Mouse (Mus musculus) ovary, postnatal 36 days (tissue): ENCODE data around the gene Cux2.
"Not testable (repeated sequence)": the region's sequence is repeated elsewhere in the genome, so short reads cannot be mapped to it uniquely, and the experiment has no call there.

Experiments
- DNase-seq: peaks from one replicate; pipeline ENCODE4 v3.0.0; 2022; ENCODE audit warnings: low spot score, mixed read lengths

Gene Cux2

DNA sequence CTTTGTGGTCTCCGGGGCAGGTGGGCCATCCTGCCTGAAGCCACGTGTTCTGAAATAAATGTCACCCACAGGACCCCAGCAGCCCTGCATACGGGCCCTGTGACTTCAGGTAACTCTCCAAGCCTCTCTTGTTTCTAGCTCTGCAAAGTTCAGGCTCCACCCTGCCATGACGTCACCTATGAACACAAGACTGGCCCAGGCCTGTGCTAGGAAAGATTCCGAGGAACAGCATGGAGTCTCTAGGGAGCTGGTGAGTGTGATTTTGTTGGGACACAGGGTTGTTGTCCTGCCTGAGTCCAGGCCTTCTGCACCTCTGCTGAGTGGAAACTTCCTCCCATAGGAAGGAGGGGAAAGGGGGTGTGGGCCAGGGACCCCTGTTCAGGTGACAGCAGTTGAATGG is 181.9 kb downstream of the Cux2 start:
- DNase-seq = no peak

DNA sequence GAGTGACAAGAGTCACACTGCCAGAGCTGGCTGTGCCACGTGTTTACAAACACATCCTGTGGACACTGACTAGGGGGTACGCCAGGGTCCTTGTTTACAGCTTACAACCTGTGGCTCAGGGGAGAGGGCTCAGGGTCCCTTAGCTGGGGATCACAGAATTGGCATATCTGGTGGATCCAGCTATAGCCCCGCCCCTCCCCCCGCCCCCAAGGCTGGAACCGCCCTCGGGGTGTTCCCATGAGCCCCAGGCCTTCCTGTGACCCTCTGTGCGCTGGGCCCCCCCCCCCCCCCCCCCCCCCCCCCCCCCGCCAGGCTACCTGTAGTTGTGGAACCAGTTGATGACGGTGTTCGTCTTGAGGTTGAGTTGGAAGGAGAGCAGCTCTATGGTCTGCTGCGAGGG is 185.6 kb downstream of the Cux2 start:
- no peak for DNase-seq

DNA sequence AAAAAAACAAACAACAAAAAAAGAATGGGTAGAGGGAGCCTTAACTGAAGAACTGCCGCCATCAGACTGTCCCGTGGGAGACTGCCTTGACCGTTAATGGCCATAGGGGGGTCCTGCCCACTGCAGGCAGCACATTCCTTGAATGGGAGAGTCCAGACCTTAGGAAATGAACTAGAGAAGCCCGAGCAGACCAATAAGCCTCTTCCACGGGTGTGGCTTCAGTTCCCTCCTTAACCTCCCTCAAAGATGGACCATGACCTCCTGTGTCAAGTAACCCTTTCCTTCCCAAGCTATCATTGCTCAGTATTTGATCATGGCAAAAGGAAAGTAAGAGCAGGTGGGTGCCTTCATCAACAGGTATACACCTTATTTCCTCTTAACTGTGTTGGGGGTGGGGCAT is 187.9 kb downstream of the Cux2 start:
- DNase-seq = no peak

DNA sequence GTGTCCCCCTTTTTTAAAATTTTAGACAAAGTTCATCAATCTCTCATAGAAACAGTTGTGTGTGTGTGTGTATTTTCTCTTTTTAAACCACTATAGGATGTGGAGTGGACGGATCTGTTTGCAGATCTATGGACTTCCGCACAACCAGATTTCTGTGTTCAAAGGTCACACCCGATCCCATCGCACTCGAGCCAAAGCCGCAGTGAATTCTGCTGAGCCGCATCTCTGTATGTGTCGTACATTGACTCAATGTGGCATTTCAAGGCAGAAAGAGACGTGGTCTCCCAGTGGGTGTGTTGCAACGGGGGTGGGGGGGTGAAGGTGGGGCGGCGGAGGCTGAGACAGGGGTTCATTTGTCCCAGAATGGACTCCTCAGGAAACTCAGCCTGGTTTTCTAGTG is 191.5 kb downstream of the Cux2 start:
- no peak for DNase-seq

DNA sequence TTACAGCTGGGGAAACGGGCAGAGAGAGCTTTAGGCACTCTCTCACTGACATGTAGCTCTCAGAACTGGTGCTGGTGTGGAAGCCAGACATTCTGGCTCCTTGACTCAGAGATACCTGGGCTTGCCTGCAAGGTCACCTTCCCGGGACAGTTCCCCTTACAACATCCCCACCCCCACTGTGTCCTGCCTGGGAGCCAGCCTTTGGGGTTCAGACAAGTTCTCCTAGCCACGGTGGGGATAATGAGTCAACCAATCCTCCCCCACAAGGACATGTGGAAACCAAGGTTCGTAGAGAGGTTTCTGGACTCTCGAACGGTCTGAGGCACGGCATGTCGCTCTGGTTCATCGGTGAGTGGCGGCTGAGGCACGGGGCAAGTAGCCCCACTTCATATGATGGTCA is 193.2 kb downstream of the Cux2 start:
- DNase-seq = no peak

DNA sequence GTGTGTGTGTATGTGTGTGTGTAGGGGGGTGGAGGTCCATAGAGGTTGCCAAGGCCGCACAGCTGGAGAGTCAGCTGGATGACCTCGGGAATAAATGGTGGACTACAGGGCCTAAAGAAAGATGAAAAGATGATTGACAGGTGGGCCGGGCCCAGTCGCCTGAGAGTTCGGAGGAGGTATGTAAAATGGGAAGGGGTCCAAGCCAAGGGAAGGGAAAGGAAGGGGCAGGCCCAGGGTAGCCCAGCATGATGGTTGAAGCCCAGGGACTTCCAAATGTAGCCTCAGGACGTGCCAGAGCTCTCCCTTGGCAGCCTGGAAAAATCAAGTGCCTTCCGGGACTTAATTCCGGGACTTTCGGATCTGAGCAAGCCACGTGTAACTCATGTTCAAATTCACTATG is 195.1 kb downstream of the Cux2 start:
- DNase-seq = no peak

DNA sequence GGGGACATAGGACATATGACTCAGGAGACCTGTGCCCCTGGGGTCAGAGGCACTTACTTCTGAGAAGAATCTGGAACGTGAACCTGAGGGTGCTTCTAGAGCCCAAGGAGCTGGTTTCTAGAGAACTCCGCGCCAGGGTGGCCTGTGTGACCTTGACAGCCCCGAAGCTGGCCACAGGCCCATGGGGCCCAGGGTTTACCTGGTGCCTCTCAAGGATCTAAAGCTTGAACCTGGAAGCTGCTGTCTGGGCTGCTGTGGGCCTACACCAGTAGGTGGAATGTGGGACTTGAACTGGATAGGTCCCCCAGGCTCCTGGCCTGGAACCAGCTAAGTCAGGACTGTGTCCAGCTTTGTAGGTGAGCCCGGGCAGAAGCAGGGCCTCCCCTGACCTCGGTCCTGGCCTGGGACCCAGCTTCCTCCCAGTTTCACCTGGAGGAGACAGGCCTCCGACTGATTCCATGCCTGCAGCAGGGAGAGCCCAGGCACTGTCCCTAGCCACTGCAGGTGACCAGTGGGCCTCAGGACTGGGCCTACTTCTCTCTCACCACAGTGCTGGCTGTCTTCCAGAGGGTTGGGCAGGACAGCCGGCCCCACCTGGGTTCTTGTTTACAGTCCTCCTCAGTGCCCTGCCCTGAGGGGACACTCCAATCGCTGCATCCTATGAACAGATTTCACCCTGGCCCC is 196.4 kb downstream of the Cux2 start:
- no peak for DNase-seq

DNA sequence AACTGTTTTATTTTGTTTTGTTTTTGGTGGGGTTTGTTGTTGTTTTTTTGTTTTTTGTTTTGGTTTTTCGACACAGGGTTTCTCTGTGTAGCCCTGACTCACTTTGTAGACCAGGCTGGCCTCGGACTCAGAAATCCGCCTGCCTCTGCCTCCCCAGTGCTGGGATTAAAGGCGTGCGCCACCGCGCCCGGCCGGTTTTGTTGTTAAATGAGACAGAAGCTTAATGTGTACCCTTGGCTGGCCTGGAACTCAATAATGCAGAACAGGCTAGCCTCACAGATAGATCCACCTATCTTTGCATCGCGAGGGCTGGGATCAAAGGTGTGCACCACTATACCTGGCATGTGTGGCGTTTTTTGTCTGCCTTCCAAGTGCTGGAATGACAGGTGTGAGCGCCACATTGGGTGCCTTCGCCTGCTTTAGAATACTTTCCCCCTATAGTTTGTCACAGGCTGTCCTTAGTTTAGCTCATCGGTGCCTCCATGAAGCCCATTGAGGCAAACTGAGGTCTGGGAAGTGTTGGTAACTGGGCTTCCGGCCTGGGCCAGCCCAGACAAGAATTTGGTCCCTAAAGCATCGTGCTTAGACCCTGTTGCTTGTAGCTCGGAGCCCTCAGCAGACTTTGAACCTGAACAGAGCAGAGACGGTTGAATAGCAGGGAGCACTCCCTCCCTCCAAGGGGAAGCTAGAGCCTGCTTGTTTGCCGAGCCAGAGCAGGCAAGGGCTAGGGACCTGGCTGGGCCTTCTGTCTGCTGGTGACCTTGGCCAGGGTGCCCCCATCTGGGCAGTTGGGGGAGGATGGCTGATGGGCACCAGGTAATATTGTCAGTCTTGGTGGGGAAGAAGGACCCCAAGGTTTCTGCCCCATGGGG is 200.2 kb downstream of the Cux2 start:
- DNase-seq = no peak

DNA sequence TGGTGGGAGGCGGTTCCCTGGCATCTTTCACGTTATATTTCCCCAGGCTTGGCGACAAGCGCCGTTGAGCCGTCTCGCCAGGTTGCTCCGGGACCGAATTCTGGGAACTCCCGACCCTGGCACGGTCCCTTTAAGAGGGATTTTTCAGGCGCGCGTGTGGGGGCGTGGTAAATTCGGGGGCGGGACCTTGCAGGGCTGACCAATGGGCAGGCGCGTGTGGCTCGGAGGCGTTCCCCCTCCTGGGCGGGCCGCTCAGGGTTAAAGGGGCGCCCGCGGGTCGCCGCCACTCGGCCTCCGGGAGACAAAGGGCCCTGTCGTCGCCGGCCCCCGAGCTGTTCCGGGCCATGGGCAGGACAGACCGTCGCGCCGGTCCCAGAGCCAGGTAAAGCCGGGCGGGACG is 201.2 kb downstream of the Cux2 start, which contains the start of gene Pheta1:
Pheta1 (plus strand) TSS at position 242 of the 400 bp plus-strand sequence.
- DNase-seq = peak; percentile 93

DNA sequence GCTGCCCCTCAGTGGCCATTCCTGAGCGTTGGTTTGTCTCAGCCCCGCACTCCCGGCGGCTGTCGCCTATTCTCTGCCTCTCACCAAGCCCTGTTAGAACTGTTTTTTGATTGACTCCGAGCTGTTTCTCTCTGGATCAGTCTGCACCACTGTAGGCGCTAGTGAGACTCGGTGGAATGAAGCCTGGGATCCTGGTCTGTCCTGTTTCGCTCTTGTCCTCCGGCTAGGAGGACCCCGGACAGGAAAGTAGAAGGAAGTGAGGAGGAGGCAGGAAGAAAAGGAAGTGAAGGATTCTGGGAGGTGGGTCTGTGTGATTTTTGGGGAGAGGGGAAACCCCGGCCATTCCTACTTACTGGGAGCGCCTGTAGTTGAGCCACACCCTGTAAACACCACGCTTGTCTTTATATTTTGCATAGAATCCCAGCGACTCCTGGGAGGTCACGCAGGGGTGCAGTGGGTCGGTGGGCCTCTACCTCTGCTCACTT is 201.8 kb downstream of the Cux2 start:
- peak; percentile 47 for DNase-seq

DNA sequence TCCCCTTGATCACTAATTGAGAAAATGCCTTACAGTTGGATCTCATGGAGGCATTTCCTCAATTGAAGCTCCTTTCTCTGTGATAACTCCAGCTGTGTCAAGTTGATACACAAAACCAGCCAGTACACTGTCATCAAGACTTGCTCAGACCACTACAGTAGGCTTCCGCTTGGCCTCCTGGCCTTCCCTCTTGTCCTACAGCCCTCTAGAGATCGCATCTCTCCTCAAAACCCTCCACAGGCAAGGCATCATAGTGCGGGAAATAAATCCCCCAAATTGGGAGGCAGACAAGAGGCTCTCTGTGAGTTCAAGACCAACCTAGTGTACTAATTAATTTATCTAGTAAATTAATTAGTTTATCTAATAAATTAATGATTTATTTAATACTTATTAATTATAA is 202.6 kb downstream of the Cux2 start:
- not testable (repeated sequence) for DNase-seq

DNA sequence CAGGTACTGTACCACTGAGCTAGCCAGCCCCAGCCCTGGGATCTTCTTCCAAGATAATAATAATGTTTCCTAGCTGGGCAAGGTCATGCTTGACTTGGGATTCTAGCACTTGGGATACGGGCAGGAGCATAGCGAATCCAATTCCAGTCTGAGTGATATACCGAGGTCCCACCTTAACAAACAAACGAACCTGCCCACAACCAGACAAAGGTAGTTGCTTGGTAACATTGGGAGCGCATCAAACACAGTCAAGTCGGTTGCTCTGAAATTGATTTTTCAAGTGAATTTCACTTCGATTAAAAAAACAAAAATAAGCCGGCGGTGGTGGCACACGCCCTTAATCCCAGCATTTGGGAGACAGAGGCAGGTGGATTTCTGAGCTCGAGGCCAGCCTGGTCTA is 203.6 kb downstream of the Cux2 start:
- no peak for DNase-seq

DNA sequence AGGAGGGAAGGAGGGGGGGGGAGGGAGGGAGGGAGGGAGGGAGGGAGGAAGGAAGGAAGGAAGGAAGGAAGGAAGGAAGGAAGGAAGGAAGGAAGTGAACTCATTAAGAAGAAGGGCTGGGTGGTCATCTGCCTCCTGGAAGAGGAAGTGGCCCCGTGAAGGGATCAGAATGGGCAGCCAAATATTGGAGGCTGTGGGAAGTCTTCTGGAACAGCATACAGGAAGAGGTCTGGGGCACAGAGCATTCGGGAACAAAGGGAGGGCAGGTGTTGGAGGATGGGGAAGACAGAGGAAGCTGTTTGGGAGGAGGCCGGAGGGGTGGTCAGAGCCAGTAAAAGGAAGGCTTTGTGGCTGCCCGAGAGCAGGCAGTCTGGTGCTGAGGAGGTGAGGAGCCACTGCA is 204.5 kb downstream of the Cux2 start:
- DNase-seq = no peak

DNA sequence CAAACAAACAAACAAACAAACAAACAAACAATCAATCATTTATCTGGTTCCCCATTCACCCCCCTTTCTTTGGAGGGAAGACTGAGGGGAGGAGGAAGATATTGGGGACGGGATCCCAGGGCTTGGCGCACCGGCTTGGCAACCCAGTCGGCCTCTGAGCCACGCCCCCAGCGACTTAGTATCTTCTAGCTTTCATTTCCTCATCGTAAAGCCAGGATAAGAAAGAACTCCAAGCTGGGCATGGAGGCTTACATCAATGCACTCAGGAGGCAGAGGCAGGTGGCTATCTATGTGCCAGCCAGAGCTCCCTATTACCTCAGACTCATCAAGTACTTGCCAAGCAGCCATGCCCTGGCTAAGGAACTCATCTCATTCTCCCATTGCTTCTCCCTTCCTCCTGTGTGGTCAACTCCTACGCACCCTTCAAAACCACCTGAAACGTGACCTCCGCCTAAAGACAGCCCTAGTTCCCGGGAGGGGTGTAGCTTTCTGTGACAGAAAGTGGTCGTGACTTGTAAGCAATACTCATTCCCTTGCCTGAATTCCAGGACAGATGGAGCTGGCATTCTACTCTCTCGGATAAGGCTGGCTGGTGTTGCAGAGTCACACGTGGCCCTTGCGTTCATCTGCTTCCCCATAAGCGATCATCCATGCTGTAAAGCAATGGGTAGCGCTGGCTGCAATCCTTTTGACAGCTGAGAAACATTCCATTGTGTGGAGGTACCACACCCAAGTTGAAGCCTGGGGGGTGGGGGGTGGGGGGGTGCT is 206.6 kb downstream of the Cux2 start:
- no peak for DNase-seq

DNA sequence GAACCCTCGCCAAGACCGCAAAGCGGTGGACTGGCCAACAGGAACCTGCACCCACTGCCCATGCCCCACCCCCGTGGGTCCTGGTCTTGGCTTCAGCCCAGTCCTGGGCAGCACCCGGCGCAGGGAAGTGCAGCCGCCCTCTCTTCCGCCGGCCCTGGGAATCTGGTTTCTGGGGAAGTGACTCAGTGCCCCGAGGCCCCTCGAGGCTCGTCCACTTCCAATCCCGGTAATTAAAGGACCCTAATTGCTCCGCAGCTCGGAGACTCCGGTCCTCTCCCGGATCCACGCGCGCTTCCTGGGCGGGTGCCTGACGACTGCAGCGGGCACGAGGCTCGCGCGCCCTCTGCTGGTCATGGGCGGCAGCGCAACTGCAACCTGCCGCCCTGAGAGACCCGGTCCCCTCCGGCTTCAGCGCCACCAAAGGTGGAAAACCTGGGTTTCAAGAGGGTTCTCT is 207.2 kb downstream of the Cux2 start:
- DNase-seq = peak; percentile 86

DNA sequence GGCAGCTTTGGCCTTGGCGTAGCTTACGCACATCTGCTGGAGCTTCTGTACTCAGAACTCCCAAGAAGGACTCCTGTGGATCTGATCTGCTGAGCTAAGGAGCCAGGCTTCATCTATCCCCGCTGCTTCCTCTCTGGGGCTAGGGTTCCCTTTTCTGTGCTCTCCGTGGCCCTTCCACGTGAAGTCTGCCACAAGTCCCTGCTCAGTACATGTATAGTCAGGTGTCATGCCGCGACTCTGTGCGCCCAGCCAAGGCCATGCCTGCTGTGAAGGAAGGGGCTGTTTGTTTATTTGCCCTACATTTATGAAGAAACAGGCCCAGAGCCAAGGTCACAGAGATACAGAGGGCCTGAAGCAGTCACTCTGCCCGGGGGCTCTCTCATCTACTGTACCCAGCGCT is 207.9 kb downstream of the Cux2 start:
- DNase-seq = no peak

DNA sequence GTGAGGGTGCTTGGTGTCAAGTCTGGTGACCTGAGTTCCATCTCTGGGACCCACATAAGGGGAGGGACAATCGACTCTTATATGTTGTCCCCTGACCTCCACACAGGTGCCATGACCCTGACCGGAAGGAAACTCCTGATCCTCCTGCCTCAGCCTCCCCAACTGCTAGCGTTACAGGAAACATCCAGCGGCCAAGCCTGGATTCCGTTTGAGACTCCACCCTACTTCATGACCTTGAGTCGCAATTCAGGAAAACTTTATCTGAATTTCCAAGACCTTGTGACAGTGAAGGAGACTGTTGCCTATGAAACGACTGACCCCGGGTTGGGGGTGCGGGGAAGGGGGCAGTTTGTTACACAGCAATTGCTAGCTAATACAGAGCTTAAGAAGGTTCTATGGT is 208.4 kb downstream of the Cux2 start:
- DNase-seq = no peak

DNA sequence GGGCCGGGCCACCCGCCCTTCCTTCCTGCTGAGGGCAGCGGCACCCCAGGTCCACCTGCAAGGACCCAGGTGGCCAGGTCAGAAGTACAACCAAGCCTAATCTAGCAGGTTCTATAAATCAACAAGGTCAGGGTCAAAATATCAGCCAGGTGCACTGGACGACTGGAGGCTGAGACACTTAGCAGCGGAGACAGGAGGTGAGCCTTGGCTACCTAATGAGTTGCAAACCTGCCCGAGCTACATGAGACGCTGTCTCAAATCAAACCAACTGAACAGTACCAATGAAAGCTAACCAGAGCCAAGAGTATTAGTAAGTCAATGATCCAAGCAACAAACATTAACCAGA is 210.8 kb downstream of the Cux2 start:
- DNase-seq = no peak

DNA sequence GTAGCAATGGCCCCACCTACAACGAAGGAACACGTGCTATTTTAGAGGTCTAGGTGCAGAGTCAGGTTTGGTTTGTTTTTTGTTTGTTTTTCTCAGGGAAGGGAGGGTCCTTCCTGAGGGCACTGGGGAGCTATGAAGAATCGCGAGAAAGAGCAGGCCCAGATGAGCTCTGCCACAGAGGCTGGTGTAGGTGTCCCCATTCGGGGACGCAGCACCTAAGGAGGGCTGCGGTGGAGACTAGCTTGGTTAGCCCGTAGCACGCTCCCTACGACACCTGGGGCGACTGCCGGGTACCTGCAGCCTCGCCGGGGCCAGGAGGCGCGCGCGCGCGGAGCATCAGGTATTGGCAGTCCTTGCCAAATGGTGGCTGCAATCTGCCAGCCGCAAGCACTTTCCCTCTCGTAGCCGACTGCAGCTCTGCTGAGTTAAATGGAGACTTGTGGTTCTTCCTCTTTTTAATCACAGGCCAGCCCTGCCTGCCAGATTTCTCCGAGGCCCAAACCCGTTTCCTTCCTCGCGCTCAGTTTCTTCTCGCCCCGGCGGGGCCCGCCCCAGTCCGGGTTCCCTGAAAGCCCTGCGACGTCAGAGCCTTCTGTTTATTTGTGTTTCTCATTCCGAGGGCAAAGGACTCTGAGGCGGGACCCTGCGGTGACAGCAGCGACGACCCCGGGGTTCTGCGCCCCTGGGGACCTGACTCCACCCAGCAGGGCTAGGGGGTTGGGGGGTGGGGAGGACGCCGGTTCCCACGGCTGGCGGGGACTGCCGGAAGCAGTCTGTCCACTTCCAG is 211.4 kb downstream of the Cux2 start:
- no peak for DNase-seq

DNA sequence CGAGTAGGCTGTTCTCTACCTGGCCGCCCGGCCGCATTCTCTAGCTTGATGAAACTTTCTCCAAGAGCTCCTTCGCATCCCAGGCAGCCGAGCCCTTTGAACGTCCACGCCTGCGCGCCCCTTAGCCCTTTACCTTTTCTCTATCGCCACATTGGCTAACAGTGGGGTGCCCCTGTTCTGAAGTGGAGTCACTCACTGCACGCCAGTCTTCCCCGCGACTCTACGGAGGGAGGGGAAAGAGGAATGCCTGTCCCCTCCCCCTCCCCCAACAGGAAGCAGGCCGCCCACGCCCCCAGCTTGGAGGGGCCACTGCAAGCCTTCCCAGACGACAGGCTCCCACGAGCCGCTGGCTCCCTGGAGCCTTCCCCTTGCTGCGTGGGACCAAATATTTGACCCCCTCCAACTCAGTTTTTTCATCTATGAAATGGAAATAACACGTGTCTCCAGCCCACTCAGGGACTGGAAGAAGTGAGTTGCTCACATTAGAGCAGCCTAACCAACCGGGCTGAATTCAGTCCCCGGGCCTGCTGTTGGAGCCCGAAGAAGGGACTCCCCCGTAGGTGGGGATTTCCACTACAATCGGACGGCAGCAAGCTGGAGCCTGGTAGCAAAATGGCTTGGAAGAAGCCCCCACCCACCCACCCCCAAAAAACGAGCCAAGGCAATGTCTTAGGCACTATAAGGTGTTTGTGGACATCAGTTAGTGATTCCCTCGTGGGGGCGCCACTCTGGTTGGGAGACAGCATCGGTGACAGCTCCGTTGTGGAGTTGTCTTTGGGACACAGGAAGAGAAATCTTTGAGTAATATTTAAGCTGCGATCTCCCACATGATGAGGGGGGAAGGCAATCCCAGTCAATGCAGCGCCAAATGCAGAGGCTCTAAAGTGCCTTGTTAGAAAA is 212.2 kb downstream of the Cux2 start, which contains the start of gene Sh2b3:
Sh2b3 (minus strand) TSS at position 206 of the 900 bp plus-strand sequence.
- no peak for DNase-seq
